Mouse (Mus musculus): Measurements from ENCODE around the gene Tanc2. TPM values are rescaled to one million over a fixed set of nuclear protein-coding genes. Genes with fewer than 3 reads are reported as not detected.

Tanc2 gene
- polyA plus RNA-seq, 1 experiment from 2014 or later: 24.1 TPM

- Histone ChIP-seq H3K4me2 (ENCODE audit: low read length) (no peak overlapping the region), H3K4me1 (ENCODE audit: control insufficient read depth in 2 of 2, insufficient read depth in 2 of 2, low read length in 2 of 2) (no peaks in the 10 kb centered on the region), H3K4me3 (ENCODE audit: control insufficient read depth in 1 of 2, insufficient read depth in 1 of 2, low read depth in 1 of 2, low read length in 2 of 2) (no peak overlapping the region), H3K9ac (ENCODE audit: low read length) (no peak overlapping the region), H3K27ac (replicated peaks in 1 of 2; ENCODE audit: control insufficient read depth in 1 of 2, insufficient read depth in 1 of 2, low read depth in 2 of 2, low read length in 2 of 2) (no peak overlapping the region), H3K36me3 (ENCODE audit: control insufficient read depth, insufficient read depth, low read length) (peaks cover 19% of the 10 kb centered on the region), H3K9me3 (ENCODE audit: control insufficient read depth, low read length) (no peaks in the 10 kb centered on the region), H3K27me3 (ENCODE audit: control insufficient read depth, insufficient read depth, low read length) (no peaks in the 10 kb centered on the region)
- ATAC-seq (ENCODE audit: insufficient number of reproducible peaks, insufficient read depth, low FRiP score, low read depth): no peak
These were observed 188.0 kb downstream of the Tanc2 start for GRCm38 (mm10) chr11:105777802-105778201.

GRCm38 (mm10) chr11:105792501-105792900, 202.7 kb downstream of the Tanc2 start:
- no peak overlapping the region for H3K4me3 ChIP-seq (ENCODE audit: control insufficient read depth in 1 of 2, insufficient read depth in 1 of 2, low read depth in 1 of 2, low read length in 2 of 2)
- no peak overlapping the region for H3K9ac ChIP-seq (ENCODE audit: low read length)
- H3K36me3 ChIP-seq (ENCODE audit: control insufficient read depth, insufficient read depth, low read length): peaks cover 4% of the 10 kb centered on the region; the same call in 1 of the 2 replicates

GRCm38 (mm10) chr11:105803686-105804085, 213.9 kb downstream of the Tanc2 start:
- H3K27ac ChIP-seq (replicated peaks in 1 of 2; ENCODE audit: control insufficient read depth in 1 of 2, insufficient read depth in 1 of 2, low read depth in 2 of 2, low read length in 2 of 2): no peak overlapping the region
- no peak overlapping the region for H3K4me3 ChIP-seq (ENCODE audit: control insufficient read depth in 1 of 2, insufficient read depth in 1 of 2, low read depth in 1 of 2, low read length in 2 of 2)
- H3K9ac ChIP-seq (ENCODE audit: low read length): no peak overlapping the region
- peaks cover 7% of the 10 kb centered on the region; the same call in 1 of the 2 replicates for H3K36me3 ChIP-seq (ENCODE audit: control insufficient read depth, insufficient read depth, low read length)
- H3K4me1 ChIP-seq (ENCODE audit: control insufficient read depth in 2 of 2, insufficient read depth in 2 of 2, low read length in 2 of 2): no peaks in the 10 kb centered on the region
- no peaks in the 10 kb centered on the region for H3K27me3 ChIP-seq (ENCODE audit: control insufficient read depth, insufficient read depth, low read length)
- no peaks in the 10 kb centered on the region for H3K9me3 ChIP-seq (ENCODE audit: control insufficient read depth, low read length)
- no peak for ATAC-seq (ENCODE audit: insufficient number of reproducible peaks, insufficient read depth, low FRiP score, low read depth)
- H3K4me2 ChIP-seq (ENCODE audit: low read length): no peak overlapping the region
- WGBS: 90% methylated on average over 3 of the region's 3 CpGs

More at GRCm38 (mm10) chr11:105792501-105792900, 202.7 kb downstream of the Tanc2 start:
- H3K27me3 ChIP-seq (ENCODE audit: control insufficient read depth, insufficient read depth, low read length): no peaks in the 10 kb centered on the region
- ATAC-seq (ENCODE audit: insufficient number of reproducible peaks, insufficient read depth, low FRiP score, low read depth): no peak
- H3K4me1 ChIP-seq (ENCODE audit: control insufficient read depth in 2 of 2, insufficient read depth in 2 of 2, low read length in 2 of 2): no peaks in the 10 kb centered on the region
- H3K4me2 ChIP-seq (ENCODE audit: low read length): no peak overlapping the region
- H3K27ac ChIP-seq (replicated peaks in 1 of 2; ENCODE audit: control insufficient read depth in 1 of 2, insufficient read depth in 1 of 2, low read depth in 2 of 2, low read length in 2 of 2): no peak overlapping the region
- no peaks in the 10 kb centered on the region for H3K9me3 ChIP-seq (ENCODE audit: control insufficient read depth, low read length)

- no peak for ATAC-seq (ENCODE audit: insufficient number of reproducible peaks, insufficient read depth, low FRiP score, low read depth)
- 51% methylated on average over 3 of the region's 3 CpGs for WGBS
- Histone ChIP-seq H3K4me3 (ENCODE audit: control insufficient read depth in 1 of 2, insufficient read depth in 1 of 2, low read depth in 1 of 2, low read length in 2 of 2) (no peak overlapping the region), H3K9me3 (ENCODE audit: control insufficient read depth, low read length) (no peaks in the 10 kb centered on the region), H3K4me1 (ENCODE audit: control insufficient read depth in 2 of 2, insufficient read depth in 2 of 2, low read length in 2 of 2) (no peaks in the 10 kb centered on the region), H3K27me3 (ENCODE audit: control insufficient read depth, insufficient read depth, low read length) (no peaks in the 10 kb centered on the region), H3K27ac (replicated peaks in 1 of 2; ENCODE audit: control insufficient read depth in 1 of 2, insufficient read depth in 1 of 2, low read depth in 2 of 2, low read length in 2 of 2) (no peak overlapping the region; a peak in 1 of 4 replicates), H3K36me3 (ENCODE audit: control insufficient read depth, insufficient read depth, low read length) (no peaks in the 10 kb centered on the region), H3K9ac (ENCODE audit: low read length) (no peak overlapping the region), H3K4me2 (ENCODE audit: low read length) (no peak overlapping the region)
These were observed 215.0 kb downstream of the Tanc2 start for GRCm38 (mm10) chr11:105804776-105805175.

- 84% methylated on average over 5 of the region's 5 CpGs for WGBS
- no peaks in the 10 kb centered on the region for H3K4me1 ChIP-seq (ENCODE audit: control insufficient read depth in 2 of 2, insufficient read depth in 2 of 2, low read length in 2 of 2)
- no peak for ATAC-seq (ENCODE audit: insufficient number of reproducible peaks, insufficient read depth, low FRiP score, low read depth)
- no peak overlapping the region for H3K4me3 ChIP-seq (ENCODE audit: control insufficient read depth in 1 of 2, insufficient read depth in 1 of 2, low read depth in 1 of 2, low read length in 2 of 2)
- no peaks in the 10 kb centered on the region for H3K9me3 ChIP-seq (ENCODE audit: control insufficient read depth, low read length)
- no peak overlapping the region for H3K4me2 ChIP-seq (ENCODE audit: low read length)
- no peak overlapping the region for H3K27ac ChIP-seq (replicated peaks in 1 of 2; ENCODE audit: control insufficient read depth in 1 of 2, insufficient read depth in 1 of 2, low read depth in 2 of 2, low read length in 2 of 2)
- no peaks in the 10 kb centered on the region for H3K27me3 ChIP-seq (ENCODE audit: control insufficient read depth, insufficient read depth, low read length)
- no peak overlapping the region for H3K9ac ChIP-seq (ENCODE audit: low read length)
- peaks cover 17% of the 10 kb centered on the region for H3K36me3 ChIP-seq (ENCODE audit: control insufficient read depth, insufficient read depth, low read length)
These were observed 217.3 kb downstream of the Tanc2 start for GRCm38 (mm10) chr11:105807103-105807502.

- 77% methylated on average over 1 of the region's 1 CpGs for WGBS
- no peak overlapping the region for H3K27ac ChIP-seq (replicated peaks in 1 of 2; ENCODE audit: control insufficient read depth in 1 of 2, insufficient read depth in 1 of 2, low read depth in 2 of 2, low read length in 2 of 2)
- no peaks in the 10 kb centered on the region for H3K36me3 ChIP-seq (ENCODE audit: control insufficient read depth, insufficient read depth, low read length)
- H3K4me1 ChIP-seq (ENCODE audit: control insufficient read depth in 2 of 2, insufficient read depth in 2 of 2, low read length in 2 of 2): no peaks in the 10 kb centered on the region
- no peaks in the 10 kb centered on the region for H3K9me3 ChIP-seq (ENCODE audit: control insufficient read depth, low read length)
- no peak overlapping the region for H3K9ac ChIP-seq (ENCODE audit: low read length)
- no peak overlapping the region for H3K4me3 ChIP-seq (ENCODE audit: control insufficient read depth in 1 of 2, insufficient read depth in 1 of 2, low read depth in 1 of 2, low read length in 2 of 2)
- no peak for ATAC-seq (ENCODE audit: insufficient number of reproducible peaks, insufficient read depth, low FRiP score, low read depth)
- no peak overlapping the region for H3K4me2 ChIP-seq (ENCODE audit: low read length)
- no peaks in the 10 kb centered on the region for H3K27me3 ChIP-seq (ENCODE audit: control insufficient read depth, insufficient read depth, low read length)
These were observed 233.5 kb downstream of the Tanc2 start for GRCm38 (mm10) chr11:105823246-105823645.

GRCm38 (mm10) chr11:105823759-105824158, 234.0 kb downstream of the Tanc2 start:
- Histone ChIP-seq H3K9me3 (ENCODE audit: control insufficient read depth, low read length) (no peaks in the 10 kb centered on the region), H3K4me3 (ENCODE audit: control insufficient read depth in 1 of 2, insufficient read depth in 1 of 2, low read depth in 1 of 2, low read length in 2 of 2) (no peak overlapping the region), H3K4me2 (ENCODE audit: low read length) (no peak overlapping the region), H3K36me3 (ENCODE audit: control insufficient read depth, insufficient read depth, low read length) (no peaks in the 10 kb centered on the region), H3K4me1 (ENCODE audit: control insufficient read depth in 2 of 2, insufficient read depth in 2 of 2, low read length in 2 of 2) (no peaks in the 10 kb centered on the region), H3K9ac (ENCODE audit: low read length) (no peak overlapping the region), H3K27me3 (ENCODE audit: control insufficient read depth, insufficient read depth, low read length) (no peaks in the 10 kb centered on the region), H3K27ac (replicated peaks in 1 of 2; ENCODE audit: control insufficient read depth in 1 of 2, insufficient read depth in 1 of 2, low read depth in 2 of 2, low read length in 2 of 2) (no peak overlapping the region)
- ATAC-seq (ENCODE audit: insufficient number of reproducible peaks, insufficient read depth, low FRiP score, low read depth): no peak
- WGBS: 61% methylated on average over 2 of the region's 2 CpGs

GRCm38 (mm10) chr11:105828175-105828574, 238.4 kb downstream of the Tanc2 start:
- Histone ChIP-seq H3K4me2 (ENCODE audit: low read length) (no peak overlapping the region), H3K36me3 (ENCODE audit: control insufficient read depth, insufficient read depth, low read length) (no peaks in the 10 kb centered on the region), H3K27me3 (ENCODE audit: control insufficient read depth, insufficient read depth, low read length) (no peaks in the 10 kb centered on the region), H3K4me1 (ENCODE audit: control insufficient read depth in 2 of 2, insufficient read depth in 2 of 2, low read length in 2 of 2) (no peaks in the 10 kb centered on the region), H3K4me3 (ENCODE audit: control insufficient read depth in 1 of 2, insufficient read depth in 1 of 2, low read depth in 1 of 2, low read length in 2 of 2) (no peak overlapping the region), H3K9me3 (ENCODE audit: control insufficient read depth, low read length) (no peaks in the 10 kb centered on the region), H3K9ac (ENCODE audit: low read length) (no peak overlapping the region), H3K27ac (replicated peaks in 1 of 2; ENCODE audit: control insufficient read depth in 1 of 2, insufficient read depth in 1 of 2, low read depth in 2 of 2, low read length in 2 of 2) (no peak overlapping the region)
- ATAC-seq (ENCODE audit: insufficient number of reproducible peaks, insufficient read depth, low FRiP score, low read depth): no peak
- 84% methylated on average over 2 of the region's 2 CpGs for WGBS

Data from heart, embryonic 14.5 days (tissue).